Mouse (Mus musculus): Measurements from ENCODE around the gene Mctp1. TPM values are rescaled to one million over a fixed set of nuclear protein-coding genes. Genes with fewer than 3 reads are reported as not detected.

Mctp1 gene
- total and polyA plus RNA-seq, 2 experiments = 0.04 to 0.65 TPM

DNA sequence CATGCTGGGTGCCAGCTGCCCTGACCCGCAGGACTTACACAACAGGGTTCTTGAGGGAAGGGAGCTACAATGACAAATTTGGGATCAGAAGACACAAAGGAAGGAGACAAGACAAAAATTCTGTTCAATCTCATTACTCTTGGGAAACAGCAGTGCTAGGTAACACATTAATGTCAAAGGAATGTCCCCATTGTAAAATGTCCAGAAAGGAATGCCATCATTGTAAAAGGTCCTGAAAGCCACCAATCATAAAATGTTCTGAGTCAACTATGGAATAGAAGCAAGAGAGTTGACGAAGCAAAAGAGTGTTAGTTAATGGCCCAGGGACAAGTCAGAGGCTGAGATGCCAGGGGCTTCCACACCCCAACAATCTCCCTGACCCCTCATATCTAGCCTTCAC lies 145.6 kb downstream of the Mctp1 start:
- H3K27ac ChIP-seq (replicated peaks; ENCODE audit: insufficient read depth, low read depth, low read length) = no peak overlapping the region
- WGBS = 86% methylated on average over 2 of the region's 2 CpGs
- no peak for DNase-seq (ENCODE audit: extremely low read depth, low read depth, low spot score)
- no peaks in the 10 kb centered on the region for H3K79me2 ChIP-seq (ENCODE audit: control insufficient read depth, insufficient read depth, low read length)
- no peak overlapping the region for H3K4me3 ChIP-seq (ENCODE audit: insufficient read depth, low read depth, low read length)
- H3K4me1 ChIP-seq (ENCODE audit: control insufficient read depth, insufficient read depth, low read length) = no peaks in the 10 kb centered on the region
- H3K9ac ChIP-seq (ENCODE audit: low read depth, low read length) = no peak overlapping the region
- no peaks in the 10 kb centered on the region for H3K36me3 ChIP-seq (ENCODE audit: control insufficient read depth, insufficient read depth, low read length)
- no peaks in the 10 kb centered on the region for H3K27me3 ChIP-seq (ENCODE audit: control insufficient read depth, insufficient read depth, low read length)
- no peak for TF ChIP-seq CTCF (IDR thresholded peaks at IDR 0.05; ENCODE audit: low read depth, low read length)
- no peak for TF ChIP-seq POLR2A (IDR thresholded peaks at IDR 0.05; ENCODE audit: extremely low read depth, insufficient read depth, low read length)

DNA sequence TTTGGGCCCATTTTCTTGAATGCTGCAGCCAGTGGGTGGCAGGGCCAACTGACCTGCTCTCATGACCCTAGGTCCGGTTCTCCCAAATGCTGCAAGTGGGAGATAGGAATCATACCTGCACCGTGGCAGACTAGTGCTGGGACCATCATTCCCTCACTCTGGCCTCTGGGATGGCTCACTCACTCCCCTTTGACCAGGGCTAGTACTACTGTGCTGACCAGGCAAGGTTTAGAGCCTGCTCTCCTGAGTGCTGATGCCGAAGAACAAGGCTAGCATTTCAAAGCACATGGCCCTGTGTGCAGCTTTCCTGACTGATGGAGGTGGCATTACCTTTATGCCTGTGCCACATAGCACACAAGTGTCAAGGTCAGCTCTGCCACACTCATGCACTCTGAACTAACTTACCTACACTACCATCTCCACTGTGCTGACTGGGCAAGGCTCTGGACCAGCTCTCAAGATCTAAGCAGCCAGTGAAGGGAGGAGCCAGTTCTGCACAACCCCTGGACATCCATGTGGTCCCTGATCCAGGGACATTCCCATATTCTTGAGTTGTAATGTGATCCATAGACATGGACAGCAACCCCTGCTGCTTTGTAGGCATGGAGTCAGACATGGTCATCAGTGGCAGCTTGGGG lies 146.7 kb downstream of the Mctp1 start:
- no peak overlapping the region for H3K9ac ChIP-seq (ENCODE audit: low read depth, low read length)
- no peak for TF ChIP-seq CTCF (IDR thresholded peaks at IDR 0.05; ENCODE audit: low read depth, low read length)
- no peak overlapping the region for H3K27ac ChIP-seq (replicated peaks; ENCODE audit: insufficient read depth, low read depth, low read length)
- no peaks in the 10 kb centered on the region for H3K4me1 ChIP-seq (ENCODE audit: control insufficient read depth, insufficient read depth, low read length)
- WGBS = 81% methylated on average over 3 of the region's 3 CpGs
- no peak for DNase-seq (ENCODE audit: extremely low read depth, low read depth, low spot score)
- H3K36me3 ChIP-seq (ENCODE audit: control insufficient read depth, insufficient read depth, low read length) = no peaks in the 10 kb centered on the region
- H3K4me3 ChIP-seq (ENCODE audit: insufficient read depth, low read depth, low read length) = no peak overlapping the region
- H3K79me2 ChIP-seq (ENCODE audit: control insufficient read depth, insufficient read depth, low read length) = no peaks in the 10 kb centered on the region
- no peaks in the 10 kb centered on the region for H3K27me3 ChIP-seq (ENCODE audit: control insufficient read depth, insufficient read depth, low read length)

DNA sequence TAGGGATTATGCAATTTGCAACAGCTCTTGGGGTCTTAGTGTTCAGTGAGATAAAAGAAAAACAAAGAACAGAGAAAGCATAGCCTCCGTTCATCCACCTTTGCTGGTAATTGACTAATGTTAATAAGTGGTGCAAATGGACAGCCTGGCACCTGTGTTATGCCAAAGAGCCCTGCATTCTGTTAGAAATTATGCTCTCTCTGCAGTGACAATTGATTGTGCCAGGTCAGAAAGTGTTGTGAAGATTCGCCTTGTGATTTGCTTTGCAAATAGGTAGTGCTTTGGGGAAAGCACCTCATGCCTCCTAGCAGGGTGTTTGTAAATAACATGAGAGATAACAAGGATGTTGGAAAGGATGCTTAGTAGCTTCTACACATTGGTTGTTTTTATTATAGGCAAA lies 163.5 kb downstream of the Mctp1 start:
- 49% methylated on average over 2 of the region's 2 CpGs for WGBS
- no peak for DNase-seq (ENCODE audit: extremely low read depth, low read depth, low spot score)
- no peaks in the 10 kb centered on the region for H3K79me2 ChIP-seq (ENCODE audit: control insufficient read depth, insufficient read depth, low read length)
- H3K36me3 ChIP-seq (ENCODE audit: control insufficient read depth, insufficient read depth, low read length) = no peaks in the 10 kb centered on the region
- H3K9ac ChIP-seq (ENCODE audit: low read depth, low read length) = no peak overlapping the region
- H3K27me3 ChIP-seq (ENCODE audit: control insufficient read depth, insufficient read depth, low read length) = no peaks in the 10 kb centered on the region
- H3K4me1 ChIP-seq (ENCODE audit: control insufficient read depth, insufficient read depth, low read length) = no peaks in the 10 kb centered on the region
- no peak overlapping the region for H3K27ac ChIP-seq (replicated peaks; ENCODE audit: insufficient read depth, low read depth, low read length)
- H3K4me3 ChIP-seq (ENCODE audit: insufficient read depth, low read depth, low read length) = no peak overlapping the region
- TF ChIP-seq CTCF (IDR thresholded peaks at IDR 0.05; ENCODE audit: low read depth, low read length) = no peak
- TF ChIP-seq POLR2A (IDR thresholded peaks at IDR 0.05; ENCODE audit: extremely low read depth, insufficient read depth, low read length) = no peak

GRCm38 (mm10) chr13:76560918-76561317 lies 176.6 kb downstream of the Mctp1 start:
- WGBS = 79% methylated on average over 8 of the region's 8 CpGs
- TF ChIP-seq POLR2A (IDR thresholded peaks at IDR 0.05; ENCODE audit: extremely low read depth, insufficient read depth, low read length) (no peak), CTCF (IDR thresholded peaks at IDR 0.05; ENCODE audit: low read depth, low read length) (no peak)

GRCm38 (mm10) chr13:76561594-76561993 lies 177.3 kb downstream of the Mctp1 start:
- Histone ChIP-seq H3K36me3 (ENCODE audit: control insufficient read depth, insufficient read depth, low read length) (no peaks in the 10 kb centered on the region), H3K79me2 (ENCODE audit: control insufficient read depth, insufficient read depth, low read length) (no peaks in the 10 kb centered on the region), H3K27me3 (ENCODE audit: control insufficient read depth, insufficient read depth, low read length) (no peaks in the 10 kb centered on the region; the same call in 1 of the 2 replicates), H3K4me3 (ENCODE audit: insufficient read depth, low read depth, low read length) (no peak overlapping the region), H3K27ac (replicated peaks; ENCODE audit: insufficient read depth, low read depth, low read length) (no peak overlapping the region), H3K9ac (ENCODE audit: low read depth, low read length) (no peak overlapping the region), H3K4me1 (ENCODE audit: control insufficient read depth, insufficient read depth, low read length) (no peaks in the 10 kb centered on the region)
- TF ChIP-seq CTCF (IDR thresholded peaks at IDR 0.05; ENCODE audit: low read depth, low read length) (no peak), POLR2A (IDR thresholded peaks at IDR 0.05; ENCODE audit: extremely low read depth, insufficient read depth, low read length) (no peak)
- DNase-seq (ENCODE audit: extremely low read depth, low read depth, low spot score) = no peak
- 65% methylated on average over 3 of the region's 3 CpGs for WGBS

More at GRCm38 (mm10) chr13:76560918-76561317, 176.6 kb downstream of the Mctp1 start:
- DNase-seq (ENCODE audit: extremely low read depth, low read depth, low spot score) = no peak
- H3K27me3 ChIP-seq (ENCODE audit: control insufficient read depth, insufficient read depth, low read length) = no peaks in the 10 kb centered on the region; the same call in 1 of the 2 replicates
- H3K36me3 ChIP-seq (ENCODE audit: control insufficient read depth, insufficient read depth, low read length) = no peaks in the 10 kb centered on the region
- H3K9ac ChIP-seq (ENCODE audit: low read depth, low read length) = no peak overlapping the region
- no peak overlapping the region for H3K27ac ChIP-seq (replicated peaks; ENCODE audit: insufficient read depth, low read depth, low read length)
- H3K79me2 ChIP-seq (ENCODE audit: control insufficient read depth, insufficient read depth, low read length) = no peaks in the 10 kb centered on the region
- H3K4me1 ChIP-seq (ENCODE audit: control insufficient read depth, insufficient read depth, low read length) = no peaks in the 10 kb centered on the region
- no peak overlapping the region for H3K4me3 ChIP-seq (ENCODE audit: insufficient read depth, low read depth, low read length)

DNA sequence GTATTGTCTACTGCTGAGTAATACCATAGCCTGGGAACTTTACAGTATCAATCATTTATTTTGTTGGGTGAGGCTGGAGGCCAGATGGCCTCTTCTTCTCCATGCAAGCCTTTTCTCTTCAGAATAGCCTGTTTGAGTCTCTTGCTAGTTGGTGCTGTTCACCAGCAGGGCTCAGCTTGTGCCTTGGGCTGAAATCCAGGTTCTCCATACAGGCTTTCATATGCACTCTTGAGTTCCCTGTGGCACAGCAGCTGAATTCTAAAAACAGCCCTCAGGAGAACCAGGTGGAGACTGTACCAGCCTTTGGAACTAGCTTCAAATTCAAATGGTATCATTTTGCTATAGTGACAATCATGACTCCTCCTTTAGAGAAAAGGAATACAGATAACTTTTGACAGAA lies 179.7 kb downstream of the Mctp1 start:
- DNase-seq (ENCODE audit: extremely low read depth, low read depth, low spot score) = no peak

More for the DNA sequence above, 179.7 kb downstream of the Mctp1 start:
- Histone ChIP-seq H3K27ac (replicated peaks; ENCODE audit: insufficient read depth, low read depth, low read length) (no peak overlapping the region), H3K4me3 (ENCODE audit: insufficient read depth, low read depth, low read length) (no peak overlapping the region), H3K27me3 (ENCODE audit: control insufficient read depth, insufficient read depth, low read length) (no peaks in the 10 kb centered on the region; the same call in 1 of the 2 replicates), H3K36me3 (ENCODE audit: control insufficient read depth, insufficient read depth, low read length) (no peaks in the 10 kb centered on the region), H3K79me2 (ENCODE audit: control insufficient read depth, insufficient read depth, low read length) (no peaks in the 10 kb centered on the region), H3K4me1 (ENCODE audit: control insufficient read depth, insufficient read depth, low read length) (no peaks in the 10 kb centered on the region), H3K9ac (ENCODE audit: low read depth, low read length) (no peak overlapping the region)
- no peak for TF ChIP-seq CTCF (IDR thresholded peaks at IDR 0.05; ENCODE audit: low read depth, low read length)
- no peak for TF ChIP-seq POLR2A (IDR thresholded peaks at IDR 0.05; ENCODE audit: extremely low read depth, insufficient read depth, low read length)

Data from liver, adult 2 months (tissue).